Mouse (Mus musculus) ES-E14 (cell line): ENCODE data around the gene Eif4e1b.

Experiments used
- HCFC1 ChIP-seq: IDR thresholded peaks from 2 replicates; pipeline ENCODE4 v1.6.1; 2012; ENCODE audit warnings: low read length, inconsistent platforms, borderline replicate concordance; ENCODE audit not compliant: insufficient read depth
- MAFK ChIP-seq: IDR thresholded peaks from 2 replicates; pipeline ENCODE4 v1.6.1; 2014; ENCODE audit warnings: mild to moderate bottlenecking, low read depth, low read length, inconsistent platforms; ENCODE audit not compliant: insufficient read depth
- ZC3H11A ChIP-seq: IDR thresholded peaks from 2 replicates; pipeline ENCODE4 v1.6.1; 2012; ENCODE audit warnings: low read depth, mild to moderate bottlenecking, inconsistent platforms, low read length, borderline replicate concordance
- ZNF384 ChIP-seq: IDR thresholded peaks from 2 replicates; pipeline ENCODE4 v1.6.1; 2012; ENCODE audit warnings: low read depth, low read length, inconsistent platforms

DNA sequence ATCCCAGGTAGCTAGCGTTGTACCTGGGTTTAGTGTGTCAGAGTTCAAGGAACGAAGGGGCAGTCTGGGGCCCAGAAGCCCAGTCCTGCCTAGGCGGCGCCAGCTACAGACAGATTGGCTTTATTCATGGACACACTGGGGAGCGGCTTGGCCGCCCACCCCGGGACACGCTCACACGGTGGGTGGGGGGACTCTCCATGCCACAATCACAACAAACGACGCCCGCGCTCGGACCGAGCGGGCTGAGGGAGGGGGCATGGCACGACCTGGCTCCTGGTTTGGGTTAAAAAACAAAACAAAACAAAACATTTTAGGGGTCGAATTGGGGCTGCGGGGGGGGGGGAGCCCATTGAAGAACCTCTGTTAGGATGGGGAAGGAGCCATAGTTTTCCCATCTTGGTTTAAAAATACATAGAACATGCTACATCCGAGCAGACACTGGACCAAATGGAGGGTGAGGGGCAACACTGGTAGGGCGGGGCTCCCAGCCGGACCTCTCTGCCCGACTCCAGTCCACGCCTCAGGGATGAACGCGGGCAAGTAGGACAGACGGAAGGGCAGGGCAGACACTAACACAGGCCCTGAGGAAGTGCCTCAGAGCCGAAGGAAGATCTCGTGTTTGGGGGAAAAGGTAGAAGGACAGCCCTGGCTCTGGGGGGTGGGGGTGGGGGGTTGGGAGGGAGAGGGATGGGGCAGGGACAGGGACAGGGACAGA lies 24.9 kb upstream of the Eif4e1b start:
- TF ChIP-seq HCFC1, result no peak
- no peak for TF ChIP-seq MAFK
- no peak for TF ChIP-seq ZNF384
- no peak for TF ChIP-seq ZC3H11A
